Comparison of ENCODE assay signal across 8 mouse cellular contexts in genomic region chr2:92426426-92426825, GRCm38 (mm10). TPM values are rescaled to one million over a fixed set of nuclear protein-coding genes. Genes with fewer than 3 reads are reported as not detected.
DNase-seq lines count a peak whose midpoint lies in the region; ATAC-seq and TF ChIP-seq lines count a peak whose summit lies in the region.

No protein-coding gene starts in this region.

- no peak overlapping the region for H3K4me3 ChIP-seq in embryonic facial prominence, embryonic 12.5 days
- H3K4me3 ChIP-seq in embryonic facial prominence, embryonic 10.5 days = no peak overlapping the region
- no peak overlapping the region for H3K4me3 ChIP-seq in embryonic fibroblast, embryonic 13.5 days (ENCODE audit: insufficient read depth, low read length)
- no peak overlapping the region for H3K4me3 ChIP-seq in midbrain, embryonic 10.5 days

- no peak overlapping the region for H3K4me2 ChIP-seq in embryonic facial prominence, embryonic 12.5 days (replicated peaks)

- DNase-seq in embryonic facial prominence, embryonic 10.5 days (ENCODE audit: low spot score) = no peak
- DNase-seq in heart, postnatal 25 days (ENCODE audit: low spot score) = peak; percentile 56
- no peak for DNase-seq in midbrain, embryonic 10.5 days (ENCODE audit: low spot score)
- DNase-seq in retina, postnatal 1 day = no peak
- DNase-seq in left cerebral cortex, adult 9 months (ENCODE audit: low spot score in 2 of 2) = no peak
- no peak for DNase-seq in frontal cortex, postnatal 14 days (ENCODE audit: low spot score in 2 of 2)

- H3K27me3 ChIP-seq in embryonic facial prominence, embryonic 12.5 days = no peaks in the 10 kb centered on the region
- H3K27me3 ChIP-seq in embryonic facial prominence, embryonic 10.5 days (replicated peaks; ENCODE audit: low read depth, poor library complexity, severe bottlenecking) = no peaks in the 10 kb centered on the region
- no peaks in the 10 kb centered on the region for H3K27me3 ChIP-seq in midbrain, embryonic 10.5 days (ENCODE audit: low read depth, poor library complexity, severe bottlenecking)

- H3K9ac ChIP-seq in embryonic facial prominence, embryonic 12.5 days = no peak overlapping the region

- peak overlapping the region; percentile 37; the same call in 1 of the 2 replicates for H3K27ac ChIP-seq in embryonic facial prominence, embryonic 12.5 days
- H3K27ac ChIP-seq in embryonic facial prominence, embryonic 10.5 days (replicated peaks) = no peak overlapping the region
- peak overlapping the region; percentile 92 for H3K27ac ChIP-seq in embryonic fibroblast, embryonic 13.5 days (ENCODE audit: insufficient read depth, low read length)
- peak overlapping the region; percentile 92 for H3K27ac ChIP-seq in midbrain, embryonic 10.5 days (replicated peaks)

- ATAC-seq in embryonic facial prominence, embryonic 12.5 days (ENCODE audit: insufficient number of reproducible peaks, insufficient read depth, low FRiP score, low TSS enrichment) = no peak

- intact Hi-C loops in heart, postnatal 25 days (cut with DNase I) = no loop called here

- WGBS in embryonic facial prominence, embryonic 12.5 days = 86% methylated on average over 3 of the region's 3 CpGs
- 90% methylated on average over 3 of the region's 3 CpGs for WGBS in embryonic facial prominence, embryonic 10.5 days
- 92% methylated on average over 3 of the region's 3 CpGs for WGBS in midbrain, embryonic 10.5 days

- H3K36me3 ChIP-seq in embryonic facial prominence, embryonic 12.5 days = peaks cover 29% of the 10 kb centered on the region
- peaks cover 53% of the 10 kb centered on the region for H3K36me3 ChIP-seq in embryonic facial prominence, embryonic 10.5 days (replicated peaks)
- peaks cover 48% of the 10 kb centered on the region for H3K36me3 ChIP-seq in midbrain, embryonic 10.5 days

- no peaks in the 10 kb centered on the region for H3K9me3 ChIP-seq in embryonic facial prominence, embryonic 12.5 days
- H3K9me3 ChIP-seq in embryonic facial prominence, embryonic 10.5 days = no peaks in the 10 kb centered on the region
- H3K9me3 ChIP-seq in midbrain, embryonic 10.5 days (replicated peaks) = no peaks in the 10 kb centered on the region

- no peak for TF ChIP-seq CTCF in embryonic fibroblast, embryonic 13.5 days (IDR thresholded peaks at IDR 0.05; ENCODE audit: borderline replicate concordance, insufficient read depth, low read length)

- TF ChIP-seq POLR2A in embryonic fibroblast, embryonic 13.5 days (IDR thresholded peaks at IDR 0.05; ENCODE audit: low read depth, low read length) = no peak

- peaks cover 34% of the 10 kb centered on the region for H3K4me1 ChIP-seq in embryonic facial prominence, embryonic 12.5 days
- H3K4me1 ChIP-seq in embryonic facial prominence, embryonic 10.5 days = peaks cover 62% of the 10 kb centered on the region
- H3K4me1 ChIP-seq in embryonic fibroblast, embryonic 13.5 days (ENCODE audit: control insufficient read depth, insufficient read depth, low read length) = peaks cover 14% of the 10 kb centered on the region
- H3K4me1 ChIP-seq in midbrain, embryonic 10.5 days = peaks cover 88% of the 10 kb centered on the region

RNA-seq across cellular contexts. Expression of gene Cry2, which starts 7.4 kb away (rescaled TPM):
- 28.8 and 29.7 TPM in 2 replicates for polyA plus RNA-seq in embryonic facial prominence, embryonic 12.5 days (2016; fragmentation: Nextera tagmentation; extraction: Ambion mirVana)
- polyA plus RNA-seq in embryonic facial prominence, embryonic 10.5 days (2016; fragmentation: Nextera tagmentation; extraction: Ambion mirVana) = 23.4 and 23.7 TPM in 2 replicates
- 14.2 and 16.7 TPM in 2 replicates for polyA plus RNA-seq in embryonic fibroblast, embryonic 13.5 days (2011; ENCODE audit: insufficient read length, low read depth, missing spikeins)
- 10 to 100 TPM; 14.2 to 25.9 TPM for total RNA-seq in heart, postnatal 25 days (2021)
- 32.8 and 36.2 TPM in 2 replicates for polyA plus RNA-seq in midbrain, embryonic 10.5 days (2016; fragmentation: Nextera tagmentation; extraction: Ambion mirVana)

RNA-seq across cellular contexts. Expression of gene Mapk8ip1, which starts 25.4 kb away (rescaled TPM):
- polyA plus RNA-seq in embryonic facial prominence, embryonic 12.5 days (2016; fragmentation: Nextera tagmentation; extraction: Ambion mirVana) = 49.0 and 55.8 TPM in 2 replicates
- polyA plus RNA-seq in embryonic facial prominence, embryonic 10.5 days (2016; fragmentation: Nextera tagmentation; extraction: Ambion mirVana) = 36.0 and 37.1 TPM in 2 replicates
- polyA plus RNA-seq in embryonic fibroblast, embryonic 13.5 days (2011; ENCODE audit: insufficient read length, low read depth, missing spikeins) = 7.1 and 8.6 TPM in 2 replicates
- 1 to 10 TPM; 4.7 to 5.7 TPM for total RNA-seq in heart, postnatal 25 days (2021)
- 58.3 and 70.5 TPM in 2 replicates for polyA plus RNA-seq in midbrain, embryonic 10.5 days (2016; fragmentation: Nextera tagmentation; extraction: Ambion mirVana)

RNA-seq across cellular contexts. Expression of gene Slc35c1, which starts 33.9 kb away (rescaled TPM):
- polyA plus RNA-seq in embryonic facial prominence, embryonic 12.5 days (2016; fragmentation: Nextera tagmentation; extraction: Ambion mirVana) = 9.5 and 10.2 TPM in 2 replicates
- polyA plus RNA-seq in embryonic facial prominence, embryonic 10.5 days (2016; fragmentation: Nextera tagmentation; extraction: Ambion mirVana) = 12.6 and 13.5 TPM in 2 replicates
- polyA plus RNA-seq in embryonic fibroblast, embryonic 13.5 days (2011; ENCODE audit: insufficient read length, low read depth, missing spikeins) = 12.8 and 12.9 TPM in 2 replicates
- 1 to 10 TPM; 6.1 to 6.6 TPM for total RNA-seq in heart, postnatal 25 days (2021)
- 12.8 and 15.1 TPM in 2 replicates for polyA plus RNA-seq in midbrain, embryonic 10.5 days (2016; fragmentation: Nextera tagmentation; extraction: Ambion mirVana)

RNA-seq across cellular contexts. Expression of gene 1700029I15Rik, which starts 44.1 kb away (rescaled TPM):
- 4.7 and 5.4 TPM in 2 replicates for polyA plus RNA-seq in embryonic facial prominence, embryonic 12.5 days (2016; fragmentation: Nextera tagmentation; extraction: Ambion mirVana)
- polyA plus RNA-seq in embryonic facial prominence, embryonic 10.5 days (2016; fragmentation: Nextera tagmentation; extraction: Ambion mirVana) = 2.5 and 3.6 TPM in 2 replicates
- polyA plus RNA-seq in embryonic fibroblast, embryonic 13.5 days (2011; ENCODE audit: insufficient read length, low read depth, missing spikeins) = 0.83 and 0.98 TPM in 2 replicates
- 1 to 10 TPM; 1.5 to 2.1 TPM for total RNA-seq in heart, postnatal 25 days (2021)
- 4.1 and 5.2 TPM in 2 replicates for polyA plus RNA-seq in midbrain, embryonic 10.5 days (2016; fragmentation: Nextera tagmentation; extraction: Ambion mirVana)

RNA-seq across cellular contexts. Expression of gene Large2, which starts 51.8 kb away (rescaled TPM):
- polyA plus RNA-seq in embryonic facial prominence, embryonic 12.5 days (2016; fragmentation: Nextera tagmentation; extraction: Ambion mirVana) = 10.3 and 10.5 TPM in 2 replicates
- polyA plus RNA-seq in embryonic facial prominence, embryonic 10.5 days (2016; fragmentation: Nextera tagmentation; extraction: Ambion mirVana) = 10.2 and 12.4 TPM in 2 replicates
- polyA plus RNA-seq in embryonic fibroblast, embryonic 13.5 days (2011; ENCODE audit: insufficient read length, low read depth, missing spikeins) = not detected in 2 replicates
- under 1 TPM in 1 of 2 experiments, not detected in 1; 0.67 TPM for total RNA-seq in heart, postnatal 25 days (2021)
- polyA plus RNA-seq in midbrain, embryonic 10.5 days (2016; fragmentation: Nextera tagmentation; extraction: Ambion mirVana) = 16.2 and 25.6 TPM in 2 replicates
